Mouse (Mus musculus): Measurements from ENCODE around the gene Trappc6a. TPM values are rescaled to one million over a fixed set of nuclear protein-coding genes. Genes with fewer than 3 reads are reported as not detected.

The Trappc6a gene
- total RNA-seq, 4 experiments from 2014 or later: 7.6 to 10.2 (median 8.8) TPM

DNA sequence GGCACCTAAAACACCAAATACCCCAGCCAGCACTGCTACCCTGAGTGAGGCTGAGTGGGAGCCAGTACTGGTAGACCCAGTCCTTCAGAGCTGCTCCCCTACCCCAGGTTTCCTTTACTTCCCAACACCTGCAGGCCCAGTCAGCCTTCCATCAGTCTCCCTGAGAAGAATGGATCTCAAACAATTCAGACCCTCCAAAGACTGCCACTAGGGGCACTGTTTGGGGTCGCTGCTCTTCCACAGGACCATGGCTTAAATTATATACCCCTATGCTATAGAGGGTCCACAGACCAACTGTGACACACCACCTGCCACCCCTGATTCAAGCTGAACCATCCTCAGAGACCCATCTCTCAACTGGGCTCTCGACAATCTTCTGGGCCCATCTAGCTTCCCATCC is 50.8 kb downstream of the Trappc6a start:
- DNase-seq (ENCODE audit: low spot score in 2 of 2): no peak

- no peak for DNase-seq (ENCODE audit: low spot score in 2 of 2)
Measured at GRCm38 (mm10) chr7:19560491-19561260, 52.5 kb downstream of the Trappc6a start.

- no peak for DNase-seq (ENCODE audit: low spot score in 2 of 2)
Measured at GRCm38 (mm10) chr7:19561431-19561764, 53.2 kb downstream of the Trappc6a start.

DNA sequence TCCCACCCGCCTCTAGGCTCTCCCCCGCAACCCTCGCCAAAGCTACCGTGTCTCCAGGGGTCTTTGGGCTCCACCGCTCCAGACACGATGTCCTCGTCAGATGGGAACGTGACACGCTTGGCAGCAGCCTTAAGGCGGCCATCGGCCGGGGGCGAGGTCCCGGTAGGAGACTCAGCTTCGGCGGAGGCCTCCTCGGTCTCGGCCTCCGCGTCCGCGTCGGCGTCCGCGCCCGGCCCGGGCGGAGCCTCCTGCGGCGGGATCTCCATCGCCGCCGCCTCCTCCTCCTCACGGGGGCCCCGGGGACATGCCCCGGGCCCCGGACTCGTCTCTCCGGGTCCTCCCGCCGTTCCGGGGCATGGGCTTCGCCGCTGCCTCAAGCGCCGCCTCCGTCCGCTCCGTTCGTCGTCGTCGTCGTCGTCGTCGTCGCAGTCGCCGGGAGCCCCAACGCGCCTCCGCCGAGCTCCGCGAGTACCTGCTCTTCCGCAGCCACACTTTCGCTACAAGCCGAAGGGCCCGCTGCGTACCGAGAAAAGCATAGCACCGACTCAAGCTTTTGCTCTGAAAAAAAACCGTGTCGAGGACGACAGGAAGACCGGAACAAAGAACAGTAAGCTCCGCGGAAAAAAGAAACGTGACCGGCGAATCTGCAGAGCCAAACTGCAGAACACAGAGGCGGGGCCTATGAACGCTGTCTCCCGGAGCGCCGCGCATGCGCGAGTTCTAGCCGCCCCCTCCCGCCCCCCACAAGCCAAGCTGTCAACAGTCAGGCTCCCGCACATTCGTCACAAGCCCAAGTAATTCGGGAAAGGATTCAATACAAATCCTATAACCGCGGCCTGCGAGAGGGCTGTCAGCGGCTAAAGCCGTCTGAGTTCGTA is 53.8 kb downstream of the Trappc6a start:
- DNase-seq (ENCODE audit: low spot score in 2 of 2): peak; percentile 72 to 82

DNA sequence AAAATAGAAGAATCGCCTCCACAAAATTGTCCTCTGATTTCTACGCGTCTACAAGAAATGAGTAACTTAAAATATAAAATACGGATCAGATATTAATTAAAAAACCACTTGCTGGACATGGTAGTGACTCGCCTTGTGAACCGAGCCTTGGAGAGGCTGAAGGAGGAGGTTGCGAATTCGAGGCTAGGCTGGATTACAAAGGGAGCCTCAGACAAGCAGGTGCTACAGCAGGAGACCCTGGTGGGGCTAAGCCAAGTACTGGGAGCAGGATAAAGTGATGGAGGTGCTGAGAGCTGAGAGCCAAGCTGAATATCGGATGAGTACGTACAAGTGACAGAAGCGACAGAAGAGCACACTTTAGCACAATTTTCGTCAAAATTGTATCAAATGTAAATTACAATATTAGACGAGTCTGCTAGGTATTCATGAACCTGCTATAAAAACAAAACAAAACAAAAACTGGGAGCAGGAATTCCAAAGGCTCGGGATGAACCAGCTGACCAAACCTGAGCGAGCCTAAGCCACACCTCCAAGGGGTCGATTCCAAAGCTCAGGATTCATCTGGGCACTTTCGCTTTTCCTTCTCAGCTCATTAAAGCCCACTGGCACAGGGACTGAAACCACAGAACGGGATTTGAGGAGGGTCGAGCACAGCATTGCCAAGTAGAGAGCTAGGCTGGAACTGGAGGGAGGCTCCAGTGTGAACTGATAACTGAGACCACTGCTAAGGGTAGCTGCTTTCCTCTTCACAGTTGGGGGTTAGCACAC is 54.6 kb downstream of the Trappc6a start, which contains the start of gene Ppp1r37:
Gene Ppp1r37 (minus strand): TSS at position 434 of the 768 bp plus-strand sequence.
- no peak for DNase-seq (ENCODE audit: low spot score in 2 of 2)

GRCm38 (mm10) chr7:19563884-19564283 is 55.7 kb downstream of the Trappc6a start:
- no peak for DNase-seq (ENCODE audit: low spot score in 2 of 2)

- no peak for DNase-seq (ENCODE audit: low spot score in 2 of 2)
Measured at GRCm38 (mm10) chr7:19564455-19564854, 56.3 kb downstream of the Trappc6a start.

Other genes with a start within 250 kb of the Trappc6a start
- 10 to 100 TPM in 3 of 4 experiments, 1 to 10 TPM in 1; 7.1 to 19.7 (median 15.0) TPM for gene Vasp, start 236.6 kb upstream of the Trappc6a start, total RNA-seq (2022)
- under 1 TPM in 2 of 4 experiments, not detected in 2; 0.40 to 0.80 TPM for gene Ppm1n, start 228.3 kb upstream of the Trappc6a start, total RNA-seq (2022)
- 1,000 to 10,000 TPM; 1,093 to 1,223 (median 1,133) TPM for gene Rtn2, start 225.8 kb upstream of the Trappc6a start, total RNA-seq (2022)
- gene Fosb, start 198.3 kb upstream of the Trappc6a start, total RNA-seq (2022): under 1 TPM; 0.16 to 0.86 (median 0.30) TPM
- gene Ercc1, start 163.6 kb upstream of the Trappc6a start, total RNA-seq (2022): 10 to 100 TPM; 27.1 to 33.7 (median 28.7) TPM
- 10 to 100 TPM in 3 of 4 experiments, 1 to 10 TPM in 1; 8.9 to 13.9 (median 11.2) TPM for gene Cd3eap, start 148.9 kb upstream of the Trappc6a start, total RNA-seq (2022)
- 1 to 10 TPM; 2.8 to 6.3 (median 4.1) TPM for gene Ppp1r13l, start 148.6 kb upstream of the Trappc6a start, total RNA-seq (2022)
- gene Ercc2, start 126.4 kb upstream of the Trappc6a start, total RNA-seq (2022): 10 to 100 TPM in 2 of 4 experiments, 1 to 10 TPM in 2; 7.5 to 14.9 (median 10.4) TPM
- gene Klc3, start 104.3 kb upstream of the Trappc6a start, total RNA-seq (2022): under 1 TPM in 3 of 4 experiments, not detected in 1; 0.21 to 0.40 (median 0.24) TPM
- gene Ckm, start 103.6 kb upstream of the Trappc6a start, total RNA-seq (2022): over 10,000 TPM; 38,224 to 44,934 (median 40,442) TPM
- 10 to 100 TPM; 18.0 to 20.0 (median 19.8) TPM for gene Mark4, start 49.6 kb upstream of the Trappc6a start, total RNA-seq (2022)
- gene Exoc3l2, start 45.1 kb upstream of the Trappc6a start, total RNA-seq (2022): under 1 TPM; 0.27 to 0.80 (median 0.35) TPM
- gene Bloc1s3, start within 50 bp of the Trappc6a start, total RNA-seq (2022): 1 to 10 TPM; 2.1 to 2.7 (median 2.3) TPM
- not detected for gene Nkpd1, start 9.4 kb downstream of the Trappc6a start, total RNA-seq (2022)
- 10 to 100 TPM; 45.9 to 52.8 (median 48.8) TPM for gene Ppp1r37, start 54.7 kb downstream of the Trappc6a start, total RNA-seq (2022)
- 1 to 10 TPM in 1 of 4 experiments, under 1 TPM in 3; 0.56 to 1.1 (median 0.77) TPM for gene Zfp296, start 68.9 kb downstream of the Trappc6a start, total RNA-seq (2022)
- 100 to 1,000 TPM in 2 of 4 experiments, 10 to 100 TPM in 2; 78.5 to 108 (median 99.3) TPM for gene Gemin7, start 69.2 kb downstream of the Trappc6a start, total RNA-seq (2022)
- 10 to 100 TPM in 1 of 4 experiments, 1 to 10 TPM in 3; 6.3 to 10.0 (median 9.2) TPM for gene Clasrp, start 96.1 kb downstream of the Trappc6a start, total RNA-seq (2022)
- 10 to 100 TPM in 2 of 4 experiments, 1 to 10 TPM in 2; 7.0 to 12.5 (median 9.5) TPM for gene Relb, start 121.0 kb downstream of the Trappc6a start, total RNA-seq (2022)
- 10 to 100 TPM; 49.6 to 55.5 (median 51.0) TPM for gene Clptm1, start 156.6 kb downstream of the Trappc6a start, total RNA-seq (2022)
- gene Apoc2, start 169.5 kb downstream of the Trappc6a start, total RNA-seq (2022): not detected
- not detected for gene Gm44805, start 173.0 kb downstream of the Trappc6a start, total RNA-seq (2022)
- not detected for gene Apoc4, start 173.1 kb downstream of the Trappc6a start, total RNA-seq (2022)
- 1 to 10 TPM in 2 of 4 experiments, not detected in 2; 1.1 to 2.1 TPM for gene Apoc1, start 184.3 kb downstream of the Trappc6a start, total RNA-seq (2022)
- gene Apoe, start 190.8 kb downstream of the Trappc6a start, total RNA-seq (2022): 10 to 100 TPM; 18.8 to 67.9 (median 47.9) TPM
- 10 to 100 TPM; 44.3 to 48.3 (median 46.0) TPM for gene Tomm40, start 207.0 kb downstream of the Trappc6a start, total RNA-seq (2022)
- gene Nectin2, start 242.1 kb downstream of the Trappc6a start, total RNA-seq (2022): 1 to 10 TPM; 1.0 to 1.8 (median 1.5) TPM